Mouse (Mus musculus) kidney, embryonic 14.5 days (tissue): ENCODE results near the gene Adgrl3. TPM values are rescaled to one million over a fixed set of nuclear protein-coding genes. Genes with fewer than 3 reads are reported as not detected.

Experiments
- ATAC-seq: fragments of 200-750 bp; cut with Nextera tagmentation; 2 replicates; pipeline ENCODE4 v1.8.0; 2017; ENCODE audit warnings: moderate number of reproducible peaks, mild to moderate bottlenecking, moderate TSS enrichment, moderate library complexity; ENCODE audit not compliant: low FRiP score, low TSS enrichment
- H3K27ac ChIP-seq: fragments of 300-500 bp; sonication (generic); 2 replicates; pipeline ENCODE4 v1.5.1; 2014; ENCODE audit warnings: low read depth, mild to moderate bottlenecking, low read length, moderate library complexity, mixed read lengths
- H3K27me3 ChIP-seq: fragments of 300-500 bp; sonication (generic); 2 replicates; pipeline ENCODE4 v1.6.1; 2014; ENCODE audit warnings: mild to moderate bottlenecking, low read length; ENCODE audit not compliant: control insufficient read depth, insufficient read depth
- H3K36me3 ChIP-seq: fragments of 300-500 bp; sonication (generic); 2 replicates; pipeline ENCODE4 v1.6.1; 2014; ENCODE audit warnings: low read length, mixed read lengths; ENCODE audit not compliant: control insufficient read depth, insufficient read depth
- H3K4me1 ChIP-seq: fragments of 300-500 bp; sonication (generic); 2 replicates; pipeline ENCODE4 v1.6.1; 2014; ENCODE audit warnings: low read length, mixed read lengths; ENCODE audit not compliant: control insufficient read depth, insufficient read depth
- H3K4me2 ChIP-seq: fragments of 300-500 bp; sonication (generic); replicated peaks from 2 replicates; pipeline ENCODE4 v1.6.1; 2014; ENCODE audit warnings: low read depth, mild to moderate bottlenecking, low read length
- H3K4me3 ChIP-seq: fragments of 300-500 bp; sonication (generic); 2 replicates; pipeline ENCODE4 v1.5.1; 2014; ENCODE audit warnings: mild to moderate bottlenecking, low read length
- H3K9ac ChIP-seq: fragments of 300-500 bp; sonication (generic); 2 replicates; pipeline ENCODE4 v1.6.1; 2014; ENCODE audit warnings: low read depth, mild to moderate bottlenecking, low read length, moderate library complexity
- H3K9me3 ChIP-seq: fragments of 300-500 bp; sonication (generic); 2 replicates; pipeline ENCODE4 v1.6.1; 2016; ENCODE audit warnings: low read length; ENCODE audit not compliant: control insufficient read depth
- WGBS: fragments of 180-500 bp; shearing (Covaris S2); extraction: QIAGEN DNeasy Blood & Tissue Kit; methylation state at CpG from one replicate; pipeline ENCODE4 v1.1.7; 2014; 5-methylcytosine and 5-hydroxymethylcytosine counted together
- polyA plus RNA-seq: library from polyadenylated mRNA; unstranded; fragments of >200 nt; fragmentation: Nextera tagmentation; extraction: Ambion mirVana; gene quantifications from 2 replicates; pipeline ENCODE4 v1.2.1, GENCODE M21; 2014

Gene Adgrl3
- polyA plus RNA-seq, 1 experiment from 2014 or later: 28.2 TPM

DNA sequence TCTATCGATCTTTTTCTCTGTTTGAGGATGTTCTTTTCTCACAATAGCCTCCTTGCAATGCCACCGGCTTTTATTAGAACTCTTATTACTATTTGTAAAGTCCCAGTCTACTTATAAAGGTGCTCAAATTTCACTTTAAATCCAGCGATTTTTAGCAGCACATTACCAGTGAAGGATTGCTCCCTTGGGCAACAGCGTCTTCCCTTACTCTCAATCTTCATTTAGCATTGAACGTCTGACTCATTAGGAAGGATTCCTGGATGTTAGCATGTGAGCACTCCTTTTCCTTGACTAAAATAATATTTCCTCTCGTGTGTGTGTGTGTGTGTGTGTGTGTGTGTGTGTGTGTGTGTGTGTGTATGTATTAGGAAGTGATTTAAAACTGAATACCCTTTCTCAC is 578.1 kb downstream of the Adgrl3 start:
- H3K4me3 ChIP-seq: no peak overlapping the region
- 49% methylated on average over 6 of the region's 6 CpGs for WGBS
- no peak for ATAC-seq
- no peak overlapping the region for H3K27ac ChIP-seq
- H3K27me3 ChIP-seq: no peaks in the 10 kb centered on the region
- H3K9ac ChIP-seq: no peak overlapping the region
- no peaks in the 10 kb centered on the region for H3K4me1 ChIP-seq
- H3K36me3 ChIP-seq: no peaks in the 10 kb centered on the region
- H3K4me2 ChIP-seq: no peak overlapping the region
- H3K9me3 ChIP-seq: no peaks in the 10 kb centered on the region

- no peaks in the 10 kb centered on the region for H3K27me3 ChIP-seq
- no peak overlapping the region for H3K27ac ChIP-seq
- no peaks in the 10 kb centered on the region for H3K4me1 ChIP-seq
- no peak for ATAC-seq
- no peaks in the 10 kb centered on the region for H3K9me3 ChIP-seq
- H3K4me3 ChIP-seq: no peak overlapping the region
- no peak overlapping the region for H3K4me2 ChIP-seq
- H3K9ac ChIP-seq: no peak overlapping the region
- 93% methylated on average over 4 of the region's 4 CpGs for WGBS
- H3K36me3 ChIP-seq: no peaks in the 10 kb centered on the region
Observed at GRCm38 (mm10) chr5:81602889-81603288, 583.0 kb downstream of the Adgrl3 start.

DNA sequence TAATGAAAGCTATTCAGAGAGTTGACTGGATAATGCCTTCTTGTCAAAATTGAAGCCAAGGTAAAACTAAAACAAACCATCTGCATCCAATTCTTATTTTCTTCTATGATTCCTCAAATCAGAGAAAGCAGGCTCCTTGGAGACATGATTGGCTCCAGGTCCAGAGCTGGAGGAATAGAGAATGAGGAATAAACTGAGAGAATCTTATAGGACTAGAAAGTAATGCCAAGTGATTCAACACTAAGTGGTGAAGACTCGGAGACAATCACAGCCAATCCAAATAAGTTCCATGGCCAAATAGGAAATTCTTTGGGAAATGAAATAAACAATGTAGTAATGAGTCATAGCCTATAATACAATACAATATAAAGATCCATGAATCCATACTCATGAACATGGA is 585.7 kb downstream of the Adgrl3 start:
- Histone ChIP-seq H3K9me3 (no peaks in the 10 kb centered on the region), H3K36me3 (no peaks in the 10 kb centered on the region), H3K27ac (no peak overlapping the region), H3K4me1 (no peaks in the 10 kb centered on the region), H3K27me3 (no peaks in the 10 kb centered on the region), H3K9ac (no peak overlapping the region), H3K4me2 (no peak overlapping the region), H3K4me3 (no peak overlapping the region)
- ATAC-seq: no peak
- WGBS: 93% methylated on average over 1 of the region's 1 CpGs

GRCm38 (mm10) chr5:81610223-81610622 is 590.3 kb downstream of the Adgrl3 start:
- no peak for ATAC-seq
- H3K36me3 ChIP-seq: no peaks in the 10 kb centered on the region
- 72% methylated on average over 5 of the region's 5 CpGs for WGBS
- no peaks in the 10 kb centered on the region for H3K9me3 ChIP-seq
- no peak overlapping the region for H3K4me3 ChIP-seq
- no peaks in the 10 kb centered on the region for H3K27me3 ChIP-seq
- H3K4me1 ChIP-seq: no peaks in the 10 kb centered on the region
- H3K9ac ChIP-seq: no peak overlapping the region
- no peak overlapping the region for H3K27ac ChIP-seq
- no peak overlapping the region for H3K4me2 ChIP-seq

DNA sequence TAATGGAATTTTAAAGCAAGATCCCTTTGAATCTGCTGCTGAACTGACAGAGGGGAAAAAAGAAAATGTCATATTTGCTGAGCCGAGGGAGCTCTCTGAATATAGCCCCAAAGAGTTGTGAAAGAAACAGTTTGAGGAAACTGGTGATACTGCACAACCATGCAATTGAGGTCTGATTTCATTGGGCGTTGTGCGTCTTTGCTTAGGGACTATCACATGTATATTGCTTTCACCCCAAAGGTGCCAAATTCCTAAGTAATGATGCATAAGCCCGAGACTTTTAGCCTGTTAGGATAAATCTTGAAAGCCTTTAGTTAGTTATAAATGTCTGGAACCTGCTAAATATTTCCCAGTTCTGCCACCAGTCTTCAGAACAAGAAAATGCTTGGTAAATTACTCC is 594.7 kb downstream of the Adgrl3 start:
- Histone ChIP-seq H3K9ac (no peak overlapping the region), H3K4me1 (no peaks in the 10 kb centered on the region), H3K27ac (no peak overlapping the region), H3K36me3 (no peaks in the 10 kb centered on the region), H3K27me3 (no peaks in the 10 kb centered on the region), H3K9me3 (no peaks in the 10 kb centered on the region), H3K4me3 (no peak overlapping the region), H3K4me2 (no peak overlapping the region)
- ATAC-seq: no peak
- 57% methylated on average over 4 of the region's 4 CpGs for WGBS

DNA sequence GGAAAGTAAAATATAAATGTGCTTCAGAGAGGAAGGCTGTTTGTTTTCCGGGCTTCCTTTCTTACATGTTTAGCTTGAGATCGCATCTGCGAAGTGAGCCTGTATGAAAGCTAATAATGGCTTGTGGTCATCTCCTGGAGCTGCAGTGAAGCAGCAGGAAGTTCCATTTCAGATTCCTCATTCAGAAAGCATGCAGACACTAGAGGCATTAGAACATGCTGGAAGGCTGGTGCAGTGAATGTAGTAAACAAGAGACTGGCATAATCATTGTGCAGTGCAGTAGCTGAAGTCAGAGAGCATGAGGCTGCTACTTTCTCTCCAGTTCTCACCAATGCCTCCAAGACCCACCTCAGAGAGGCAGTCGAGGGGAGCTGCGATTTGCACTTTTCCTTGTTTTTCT is 601.2 kb downstream of the Adgrl3 start:
- Histone ChIP-seq H3K27ac (no peak overlapping the region), H3K9ac (no peak overlapping the region), H3K36me3 (no peaks in the 10 kb centered on the region), H3K4me2 (no peak overlapping the region), H3K4me1 (no peaks in the 10 kb centered on the region), H3K9me3 (no peaks in the 10 kb centered on the region), H3K4me3 (no peak overlapping the region), H3K27me3 (no peaks in the 10 kb centered on the region)
- ATAC-seq: no peak
- WGBS: 84% methylated on average over 5 of the region's 5 CpGs

DNA sequence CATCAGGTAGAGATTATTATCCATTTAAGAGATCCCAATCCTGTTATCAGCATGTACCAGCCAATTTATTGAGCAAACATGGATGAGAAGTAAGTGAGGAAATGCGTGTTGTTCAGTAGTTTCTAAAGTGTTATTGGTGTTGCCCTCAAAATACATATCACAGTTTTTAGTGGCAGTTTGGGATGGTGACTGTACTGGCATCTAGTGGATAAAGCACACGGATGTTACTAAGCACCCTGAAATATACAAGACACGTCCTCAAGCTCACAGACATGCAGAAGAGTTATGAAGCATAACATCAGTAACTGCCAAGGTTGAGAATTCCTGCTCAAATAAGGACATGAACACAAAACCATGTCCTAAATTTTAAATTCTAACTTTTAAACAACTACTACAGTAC is 601.8 kb downstream of the Adgrl3 start:
- no peak overlapping the region for H3K27ac ChIP-seq
- H3K9me3 ChIP-seq: no peaks in the 10 kb centered on the region
- ATAC-seq: no peak
- H3K4me1 ChIP-seq: no peaks in the 10 kb centered on the region
- WGBS: 77% methylated on average over 3 of the region's 3 CpGs
- no peak overlapping the region for H3K9ac ChIP-seq
- no peak overlapping the region for H3K4me3 ChIP-seq
- no peak overlapping the region for H3K4me2 ChIP-seq
- H3K36me3 ChIP-seq: no peaks in the 10 kb centered on the region
- H3K27me3 ChIP-seq: no peaks in the 10 kb centered on the region

DNA sequence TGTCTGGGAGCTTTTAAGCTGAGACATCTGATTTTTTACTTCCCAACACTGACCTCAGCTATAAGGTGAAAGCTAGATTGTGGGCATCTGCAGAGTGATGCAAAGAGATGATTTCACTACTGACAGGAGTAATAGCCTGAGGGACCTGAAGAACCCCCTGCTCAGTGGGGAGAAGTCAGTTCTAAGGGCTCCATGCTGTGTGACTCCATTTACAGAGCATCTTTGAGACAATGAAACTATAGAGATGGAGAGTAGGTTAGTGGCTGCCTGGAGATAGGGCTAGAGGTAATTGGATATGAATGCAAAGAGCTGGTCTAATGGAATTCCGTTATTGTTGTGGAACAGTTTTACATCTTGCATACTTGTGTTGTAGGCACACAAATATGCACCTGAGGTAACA is 603.9 kb downstream of the Adgrl3 start:
- H3K9me3 ChIP-seq: no peaks in the 10 kb centered on the region
- no peaks in the 10 kb centered on the region for H3K36me3 ChIP-seq
- H3K4me3 ChIP-seq: no peak overlapping the region
- no peak overlapping the region for H3K27ac ChIP-seq
- H3K4me1 ChIP-seq: no peaks in the 10 kb centered on the region
- no peak overlapping the region for H3K9ac ChIP-seq
- ATAC-seq: no peak
- H3K4me2 ChIP-seq: no peak overlapping the region
- 40% methylated on average over 1 of the region's 1 CpGs for WGBS
- H3K27me3 ChIP-seq: no peaks in the 10 kb centered on the region

GRCm38 (mm10) chr5:81636169-81636568 is 616.2 kb downstream of the Adgrl3 start:
- Histone ChIP-seq H3K36me3 (no peaks in the 10 kb centered on the region), H3K4me3 (no peak overlapping the region), H3K27me3 (no peaks in the 10 kb centered on the region), H3K27ac (no peak overlapping the region), H3K9ac (no peak overlapping the region), H3K4me1 (no peaks in the 10 kb centered on the region), H3K4me2 (no peak overlapping the region), H3K9me3 (no peaks in the 10 kb centered on the region)
- WGBS: 66% methylated on average over 2 of the region's 2 CpGs
- ATAC-seq: no peak

DNA sequence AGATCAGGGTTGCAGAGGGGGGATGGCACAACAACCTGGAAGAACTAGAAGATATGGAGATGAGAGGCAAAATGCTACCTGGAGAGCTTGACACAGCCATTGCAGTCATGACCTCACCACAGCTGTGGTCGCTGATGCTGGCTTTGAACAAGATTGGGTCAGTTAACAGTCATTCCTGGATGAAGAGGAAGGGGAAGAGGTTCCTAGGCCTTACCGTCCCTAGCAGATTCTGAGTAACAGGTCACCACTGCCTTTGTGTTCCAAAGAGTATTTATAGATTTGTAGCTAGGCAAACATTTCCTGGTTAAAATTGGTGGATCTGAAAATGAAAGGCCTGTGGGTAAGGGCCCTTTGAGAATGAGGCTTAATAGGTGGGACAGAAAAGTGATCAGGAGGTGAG is 618.5 kb downstream of the Adgrl3 start:
- Histone ChIP-seq H3K4me3 (no peak overlapping the region), H3K27me3 (no peaks in the 10 kb centered on the region), H3K9ac (no peak overlapping the region), H3K27ac (no peak overlapping the region), H3K4me2 (no peak overlapping the region), H3K9me3 (no peaks in the 10 kb centered on the region), H3K4me1 (no peaks in the 10 kb centered on the region), H3K36me3 (no peaks in the 10 kb centered on the region)
- WGBS: 86% methylated on average over 2 of the region's 2 CpGs
- no peak for ATAC-seq
